Comparison of ENCODE assay signal across 8 mouse cellular contexts in genomic region chr5:75066715-75067114, GRCm38 (mm10). TPM values are rescaled to one million over a fixed set of nuclear protein-coding genes. Genes with fewer than 3 reads are reported as not detected.
DNase-seq lines count a peak whose midpoint lies in the region; ATAC-seq and TF ChIP-seq lines count a peak whose summit lies in the region.

No protein-coding gene starts in this region.

- no peak overlapping the region for H3K9ac ChIP-seq in midbrain, postnatal 0 days (replicated peaks; ENCODE audit: low read length, poor library complexity, severe bottlenecking)

- no peak for ATAC-seq in midbrain, postnatal 0 days (ENCODE audit: low FRiP score)
- ATAC-seq in megakaryocyte-erythroid progenitor cell, adult 5-6 weeks (replicated peaks; ENCODE audit: low FRiP score, low TSS enrichment, poor library complexity, severe bottlenecking): no peak

- H3K4me1 ChIP-seq in bone marrow, adult 2 months (ENCODE audit: control insufficient read depth, insufficient read depth, low read length): peaks cover 1% of the 10 kb centered on the region; the same call in 1 of the 2 replicates
- H3K4me1 ChIP-seq in midbrain, postnatal 0 days (ENCODE audit: insufficient read depth, low read length): no peaks in the 10 kb centered on the region

- peak; percentile 86 for DNase-seq in heart, adult 11 months
- no peak for DNase-seq in heart, adult 18-20 months
- peak; percentile 79 for DNase-seq in induced T-regulatory cell, adult 2 months (ENCODE audit: low read depth)
- no peak for DNase-seq in midbrain, postnatal 0 days (ENCODE audit: low spot score)
- no peak for DNase-seq in urinary bladder, adult 2 months (ENCODE audit: low spot score)
- no peak for DNase-seq in layer of hippocampus, postnatal 14 days (ENCODE audit: low spot score in 2 of 2)

- no peaks in the 10 kb centered on the region for H3K36me3 ChIP-seq in midbrain, postnatal 0 days (ENCODE audit: insufficient read depth, low read length)

- H3K27ac ChIP-seq in bone marrow, adult 2 months (ENCODE audit: control insufficient read depth, insufficient read depth, low read depth, low read length, poor library complexity): no peak overlapping the region
- no peak overlapping the region for H3K27ac ChIP-seq in midbrain, postnatal 0 days (ENCODE audit: low read depth, low read length)

- no peaks in the 10 kb centered on the region for H3K9me3 ChIP-seq in midbrain, postnatal 0 days (ENCODE audit: low read length)

- TF ChIP-seq CTCF in bone marrow, adult 2 months (IDR thresholded peaks at IDR 0.05; ENCODE audit: control insufficient read depth, insufficient read depth, low read length): no peak
- TF ChIP-seq CTCF in midbrain, postnatal 0 days (IDR thresholded peaks at IDR 0.05): no peak

- H3K4me3 ChIP-seq in bone marrow, adult 2 months (replicated peaks; ENCODE audit: control insufficient read depth, low read depth, low read length): peak overlapping the region; percentile 71
- peak overlapping the region; percentile 51 for H3K4me3 ChIP-seq in midbrain, postnatal 0 days (ENCODE audit: low read depth, low read length)

- 1% methylated on average over 10 of the region's 10 CpGs for WGBS in bone marrow, adult 2 months
- WGBS in midbrain, postnatal 0 days: 4% methylated on average over 5 of the region's 10 CpGs

- H3K4me2 ChIP-seq in midbrain, postnatal 0 days (ENCODE audit: low read depth, low read length, poor library complexity, severe bottlenecking): peak overlapping the region; percentile 85

- peaks cover 77% of the 10 kb centered on the region for H3K27me3 ChIP-seq in midbrain, postnatal 0 days (ENCODE audit: insufficient read depth, low read length)

- TF ChIP-seq POLR2A in bone marrow, adult 2 months (IDR thresholded peaks at IDR 0.05; ENCODE audit: borderline replicate concordance, control insufficient read depth, low read depth, low read length): no peak

RNA-seq across cellular contexts. Expression of gene Gsx2, which starts 8.7 kb away (rescaled TPM):
- total RNA-seq in heart, adult 18-20 months (2021): not detected
- not detected in 2 replicates for polyA plus RNA-seq in bone marrow, adult 2 months (2011; ENCODE audit: insufficient read depth, insufficient read length, low replicate concordance, missing spikeins)
- total RNA-seq in midbrain, postnatal 0 days (2014; rRNA removed): not detected in 2 replicates
- 0.10 and 0.12 TPM in 2 replicates for polyA plus RNA-seq in midbrain, postnatal 0 days (2015; fragmentation: Nextera tagmentation; extraction: Ambion mirVana)
- polyA plus RNA-seq in urinary bladder, adult 2 months (2012; rRNA removed): not detected in 2 replicates
- total RNA-seq in layer of hippocampus, postnatal 14 days (2021): under 1 TPM in 1 of 2 experiments, not detected in 1; 0.39 TPM
- not detected in 2 replicates for total RNA-seq in megakaryocyte-erythroid progenitor cell, adult 5-6 weeks (2014; fragmentation: Nextera tagmentation)
- total RNA-seq in megakaryocyte-erythroid progenitor cell, adult 5-6 weeks (2017): not detected in 2 replicates

RNA-seq across cellular contexts. Expression of gene Chic2, which starts 22.1 kb away (rescaled TPM):
- 10 to 100 TPM; 16.7 to 17.0 TPM for total RNA-seq in heart, adult 18-20 months (2021)
- 8.7 and 18.3 TPM in 2 replicates for polyA plus RNA-seq in bone marrow, adult 2 months (2011; ENCODE audit: insufficient read depth, insufficient read length, low replicate concordance, missing spikeins)
- total RNA-seq in midbrain, postnatal 0 days (2014; rRNA removed): 9.6 and 26.7 TPM in 2 replicates
- polyA plus RNA-seq in midbrain, postnatal 0 days (2015; fragmentation: Nextera tagmentation; extraction: Ambion mirVana): 23.9 and 31.4 TPM in 2 replicates
- 29.9 and 33.8 TPM in 2 replicates for polyA plus RNA-seq in urinary bladder, adult 2 months (2012; rRNA removed)
- total RNA-seq in layer of hippocampus, postnatal 14 days (2021): 10 to 100 TPM; 26.7 TPM
- 7.5 and 12.5 TPM in 2 replicates for total RNA-seq in megakaryocyte-erythroid progenitor cell, adult 5-6 weeks (2014; fragmentation: Nextera tagmentation)
- total RNA-seq in megakaryocyte-erythroid progenitor cell, adult 5-6 weeks (2017): 19.4 and 41.6 TPM in 2 replicates

Comparison
In these comparisons a context has a peak if more than half of its experiments do, and no peak if none do; other contexts are left out.
1. DNase-seq: peak in heart, adult 11 months (single experiment) and induced T-regulatory cell, adult 2 months (single experiment); none in heart, adult 18-20 months (0 of 2), midbrain, postnatal 0 days (single experiment), urinary bladder, adult 2 months (single experiment) and layer of hippocampus, postnatal 14 days (0 of 2).